Mouse (Mus musculus) adrenal gland, adult 10 weeks (tissue): Measurements from ENCODE around the gene Cyp2c67. TPM values are rescaled to one million over a fixed set of nuclear protein-coding genes. Genes with fewer than 3 reads are reported as not detected.

Source experiments
- polyA plus RNA-seq: library from polyadenylated mRNA; stranded (reverse); fragments of 350-450 nt; fragmentation: Illumina TruSeq; extraction: RNeasy Lipid Tissue Mini Kit (QIAGEN cat#74804); gene quantifications from one replicate; pipeline ENCODE4 v1.2.3, GENCODE M21; 2014; ENCODE audit warnings: low read depth, low replicate concordance

The Cyp2c67 gene
- polyA plus RNA-seq: not detected

GRCm38 (mm10) chr19:39648938-39649337 is at the start of gene Cyp2c67:
Gene Cyp2c67 (minus strand): TSS chr19:39649051.

Other genes starting within 250 kb of the Cyp2c67 start
- not detected for gene Cyp2c38, start 186.0 kb downstream of the Cyp2c67 start, polyA plus RNA-seq
- not detected for gene Cyp2c39, start 138.2 kb downstream of the Cyp2c67 start, polyA plus RNA-seq
- not detected for gene Cyp2c68, start 92.0 kb upstream of the Cyp2c67 start, polyA plus RNA-seq
- not detected for gene Cyp2c40, start 163.8 kb upstream of the Cyp2c67 start, polyA plus RNA-seq
- gene Cyp2c69, start 237.7 kb upstream of the Cyp2c67 start, polyA plus RNA-seq: not detected